Mouse (Mus musculus) heart, adult 8-10 months (tissue): ENCODE measurements around the gene Ddx25. TPM values are rescaled to one million over a fixed set of nuclear protein-coding genes. Genes with fewer than 3 reads are reported as not detected.

ENCODE experiments used
- DNase-seq: peaks from one replicate; pipeline ENCODE4 v3.0.0; 2022; ENCODE audit warnings: low spot score
- total RNA-seq, 4 experiments: library from RNA; stranded (reverse); gene quantifications; 2 replicates each; pipeline ENCODE4 v1.2.4; 2022

Gene Ddx25
- total RNA-seq, 4 experiments from 2014 or later, result 0.03 TPM; not detected in 3

GRCm38 (mm10) chr9:35541488-35541887 lies 16.8 kb downstream of the Ddx25 start:
- DNase-seq, result peak; percentile 71

GRCm38 (mm10) chr9:35541024-35541423 lies 17.3 kb downstream of the Ddx25 start:
- no peak for DNase-seq

- no peak for DNase-seq
These were observed 19.2 kb downstream of the Ddx25 start for GRCm38 (mm10) chr9:35539001-35539750.

DNA sequence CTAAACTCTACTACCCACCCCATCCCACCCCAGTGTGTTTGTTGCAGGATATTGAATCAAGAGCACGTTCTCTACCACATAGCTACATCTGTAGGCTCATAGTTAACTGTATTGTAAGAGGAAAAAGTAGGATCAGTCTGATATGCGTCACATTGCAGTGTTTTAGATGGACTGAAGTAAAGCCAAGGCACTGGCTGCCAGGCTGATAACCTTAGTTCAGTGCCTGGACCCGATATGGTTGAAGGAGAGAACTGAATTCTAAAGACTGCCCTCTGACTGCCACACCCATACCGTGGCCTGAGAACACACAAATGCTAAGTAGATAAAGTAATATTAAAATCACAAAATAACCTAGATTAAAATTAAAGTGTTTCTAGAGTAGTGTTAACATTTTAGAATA lies 22.5 kb downstream of the Ddx25 start:
- no peak for DNase-seq

- peak; percentile 54 for DNase-seq
These were observed 23.2 kb downstream of the Ddx25 start for GRCm38 (mm10) chr9:35535110-35535509.

DNA sequence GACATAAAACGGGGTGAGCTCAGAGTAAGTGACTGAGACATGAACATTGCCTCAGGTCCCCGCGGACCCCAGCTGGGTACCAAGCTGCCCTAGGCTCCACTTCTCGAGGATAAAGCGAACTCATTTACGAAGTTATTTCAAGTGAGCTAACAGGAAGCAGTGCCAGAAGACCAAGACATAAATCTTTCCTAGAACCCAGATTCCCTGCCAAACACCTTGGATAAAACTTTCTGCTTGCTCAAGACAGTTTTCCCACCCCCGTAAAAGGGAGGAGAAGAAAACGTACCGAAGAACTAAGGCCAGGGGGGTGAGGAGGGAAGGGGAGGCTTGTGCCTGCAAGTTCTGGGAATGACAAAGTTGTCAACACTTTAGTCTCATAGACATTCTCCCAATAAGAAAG lies 25.1 kb downstream of the Ddx25 start:
- DNase-seq, result peak; percentile 19

- no peak for DNase-seq
These were observed 28.5 kb downstream of the Ddx25 start for GRCm38 (mm10) chr9:35529796-35530195.

GRCm38 (mm10) chr9:35529141-35529540 lies 29.2 kb downstream of the Ddx25 start:
- DNase-seq, result no peak

GRCm38 (mm10) chr9:35523941-35524411 lies 34.4 kb downstream of the Ddx25 start:
- DNase-seq, result peak; percentile 67

DNA sequence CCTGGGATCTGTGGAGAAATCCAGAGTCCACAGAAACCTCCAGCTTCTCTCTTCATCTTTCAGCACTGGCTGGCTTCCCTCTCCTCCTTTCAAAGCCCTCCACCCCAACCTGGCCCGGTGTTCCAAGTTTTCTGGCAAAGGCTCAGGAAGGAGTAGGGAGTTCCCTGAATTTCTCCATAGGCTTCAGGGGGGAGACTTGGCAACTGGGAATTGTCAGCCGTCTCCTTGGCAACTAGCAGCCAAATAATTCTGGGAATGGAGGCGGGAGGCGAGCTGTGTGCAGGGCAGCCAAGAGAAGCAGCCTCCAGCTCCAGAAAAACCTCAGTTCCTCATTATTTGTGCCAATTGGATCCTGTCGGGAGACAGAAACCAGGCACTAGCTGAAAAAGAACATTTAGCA lies 34.8 kb downstream of the Ddx25 start:
- peak; percentile 60 for DNase-seq

GRCm38 (mm10) chr9:35522821-35523515 lies 35.4 kb downstream of the Ddx25 start:
- no peak for DNase-seq

- no peak for DNase-seq
These were observed 36.1 kb downstream of the Ddx25 start for GRCm38 (mm10) chr9:35522241-35522640.

DNA sequence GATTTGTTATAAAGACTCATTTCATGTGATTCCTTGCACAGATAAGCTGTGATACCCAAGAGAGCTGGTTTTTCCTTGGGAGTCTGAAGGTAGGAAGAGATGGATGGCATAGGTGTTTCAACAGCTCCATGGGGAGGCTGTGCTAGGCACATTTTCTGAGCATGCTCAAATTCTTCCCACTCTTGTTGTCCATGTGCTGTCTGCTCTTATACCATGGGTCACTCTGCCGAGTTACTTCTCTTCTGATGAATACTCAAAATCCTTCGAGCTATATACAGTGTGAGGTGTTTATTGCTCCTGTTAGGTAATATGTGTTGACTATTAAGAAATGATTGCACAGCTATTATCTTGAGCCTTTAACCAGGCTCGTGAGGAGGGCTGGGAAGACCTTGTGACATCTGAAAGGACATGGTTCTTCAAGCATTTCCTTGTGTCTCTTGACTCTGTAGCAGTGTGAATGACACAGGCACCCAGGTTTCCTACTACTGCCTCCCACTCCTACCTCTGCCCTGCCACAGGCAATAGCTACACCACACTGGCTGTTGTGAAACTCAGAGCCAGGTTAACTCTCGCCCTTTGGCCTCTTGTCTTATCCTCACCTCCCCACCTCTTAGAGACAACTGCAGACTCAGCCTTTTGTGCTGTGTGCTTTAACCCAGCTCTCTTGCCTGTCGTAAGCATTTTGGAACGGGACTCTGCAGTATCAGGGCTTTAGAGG lies 37.5 kb downstream of the Ddx25 start:
- DNase-seq, result no peak

DNA sequence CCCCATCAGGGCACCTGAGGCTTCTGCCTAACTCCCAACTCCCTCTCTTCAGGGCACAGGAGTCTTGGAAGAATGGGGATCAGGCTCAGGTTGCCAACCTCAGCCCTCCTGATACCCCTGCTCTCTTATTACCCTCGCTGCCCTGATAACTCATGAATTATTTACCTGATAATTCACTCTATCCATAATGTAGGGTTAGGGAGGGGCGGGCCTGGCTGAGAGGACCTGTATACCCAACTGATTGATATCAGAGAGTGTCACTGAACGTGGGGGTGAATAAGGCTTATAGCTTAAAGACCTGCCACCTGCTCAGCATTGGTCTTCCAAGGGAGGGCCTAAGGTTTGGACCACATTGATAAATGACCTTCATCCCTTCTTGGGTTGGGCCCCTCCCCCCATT lies 40.2 kb downstream of the Ddx25 start, which contains the start of gene Gm1113:
Gene Gm1113 (minus strand): TSS at position 101 of the 400 bp plus-strand sequence.
- no peak for DNase-seq

- no peak for DNase-seq
These were observed 41.6 kb downstream of the Ddx25 start for GRCm38 (mm10) chr9:35516711-35517110.

DNA sequence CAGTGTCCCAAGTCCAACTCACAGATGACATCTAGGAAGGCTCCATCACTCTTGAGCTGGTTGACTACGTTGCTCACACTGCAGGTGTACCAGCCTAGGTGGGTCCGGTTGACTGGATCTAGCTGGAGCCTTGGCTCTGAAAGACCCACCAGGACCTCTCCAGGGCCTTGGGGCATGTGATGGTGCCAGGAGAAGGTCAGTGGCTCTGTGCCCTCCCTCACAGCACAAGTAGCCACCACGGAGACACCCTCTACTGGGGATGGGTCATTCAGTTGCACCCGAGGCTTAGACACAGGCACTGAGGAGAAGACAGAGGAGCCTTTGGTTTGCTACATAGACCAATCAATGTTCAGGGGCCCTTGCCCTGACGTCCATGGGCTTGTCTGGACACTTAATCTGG lies 42.1 kb downstream of the Ddx25 start:
- no peak for DNase-seq

DNA sequence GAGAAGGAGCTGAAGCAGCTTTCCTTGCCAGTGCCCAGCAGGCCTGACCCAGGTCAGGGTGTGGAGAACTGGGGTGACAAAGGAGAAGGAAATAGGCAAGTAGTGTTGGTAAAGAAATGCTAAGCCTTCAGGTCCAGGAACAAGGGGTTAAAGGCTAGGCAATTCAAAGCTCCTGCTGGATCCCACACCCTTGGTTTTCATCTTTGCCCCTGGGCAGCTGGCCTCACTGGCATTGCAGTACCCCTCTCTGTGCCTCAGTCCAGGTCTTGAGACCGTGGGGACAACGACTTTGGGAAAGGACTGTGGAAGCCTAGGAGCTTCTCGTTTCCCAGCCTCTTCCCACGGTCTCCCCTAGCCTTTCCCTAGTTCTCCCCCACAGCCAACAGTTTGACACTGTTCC lies 44.4 kb downstream of the Ddx25 start:
- DNase-seq, result no peak

DNA sequence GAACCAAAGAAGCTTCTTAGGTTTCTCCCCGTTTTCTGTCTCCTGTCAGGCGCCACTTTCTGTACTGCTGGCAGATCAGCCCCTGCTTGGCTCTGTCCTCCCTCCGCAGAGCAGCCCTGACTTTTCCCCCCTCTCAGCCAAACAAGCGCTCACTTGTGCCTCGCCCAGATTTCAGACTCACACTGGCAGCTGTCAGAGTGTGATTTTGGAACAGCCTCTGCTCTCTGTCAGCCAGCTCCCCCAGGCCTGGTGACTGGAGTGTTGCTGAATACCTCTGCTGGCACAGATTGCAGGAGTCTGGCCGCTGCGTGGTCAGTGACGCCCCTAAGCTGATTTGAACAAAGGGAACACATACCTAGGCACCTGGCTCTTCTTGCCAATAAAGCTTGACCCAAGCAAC lies 50.1 kb downstream of the Ddx25 start:
- DNase-seq, result peak; percentile 68

- no peak for DNase-seq
These were observed 55.8 kb downstream of the Ddx25 start for GRCm38 (mm10) chr9:35502361-35503000.

- no peak for DNase-seq
These were observed 58.4 kb downstream of the Ddx25 start for GRCm38 (mm10) chr9:35499946-35500345.

- no peak for DNase-seq
These were observed 62.9 kb downstream of the Ddx25 start for GRCm38 (mm10) chr9:35495471-35495870.

- no peak for DNase-seq
These were observed 63.4 kb downstream of the Ddx25 start for GRCm38 (mm10) chr9:35494937-35495336.
